Mouse (Mus musculus) G1E (cell line): ENCODE results near the gene Calu.

Experiments
- CTCF ChIP-seq: IDR thresholded peaks from 2 replicates; pipeline ENCODE4 v1.5.1; 2012; ENCODE audit warnings: low read depth, low read length, inconsistent platforms, mixed read lengths
- GATA1 ChIP-seq: IDR thresholded peaks from 2 replicates; pipeline ENCODE4 v1.6.1; 2012; ENCODE audit warnings: borderline replicate concordance, low read length, inconsistent platforms, mixed read lengths

- TF ChIP-seq CTCF: no peak
- TF ChIP-seq GATA1: no peak
Measured at GRCm38 (mm10) chr6:29365277-29365676, 17.4 kb downstream of the Calu start.
